Mouse (Mus musculus) fibroblast of lung, adult 2 months (primary cell): ENCODE measurements at regions not wholly inside any gene's neighbourhood (a gene's known extent, or its start where the extent isn't known, plus 50 kb on each side); places are given as distances from the start of the nearest gene placed in this dataset.
"Not testable (repeated sequence)": the region's sequence is repeated elsewhere in the genome, so short reads cannot be mapped to it uniquely, and the experiment has no call there.

Source experiments
- DNase-seq: peaks from one replicate; pipeline ENCODE4 v3.0.0-alpha.2; 2011; ENCODE audit warnings: low read depth

GRCm38 (mm10) chr3:78573299-78573698, 713.0 kb downstream of the Rapgef2 start:
- DNase-seq, result no peak

GRCm38 (mm10) chr3:78564926-78565325, 721.4 kb downstream of the Rapgef2 start:
- not testable (repeated sequence) for DNase-seq
